Mouse (Mus musculus): ENCODE measurements around the gene Klk11.

Klk11 gene

GRCm38 (mm10) chr7:43796355-43796754, 22.0 kb downstream of the Klk11 start:
- no peak for DNase-seq (ENCODE audit: low spot score in 2 of 2)

- DNase-seq (ENCODE audit: low spot score in 2 of 2) = peak in 1 of 2 experiments; percentile 58
These were observed 22.9 kb downstream of the Klk11 start, which contains the start of gene Klk8 for GRCm38 (mm10) chr7:43797333-43797769. TSS of gene Klk8 (plus strand) at chr7:43797577.

GRCm38 (mm10) chr7:43797844-43798462, 23.5 kb downstream of the Klk11 start:
- no peak for DNase-seq (ENCODE audit: low spot score in 2 of 2)

GRCm38 (mm10) chr7:43799876-43800275, 25.5 kb downstream of the Klk11 start:
- no peak for DNase-seq (ENCODE audit: low spot score in 2 of 2)

GRCm38 (mm10) chr7:43810994-43811393, 36.6 kb downstream of the Klk11 start, which contains the start of gene Klk7:
TSS of gene Klk7 (plus strand) at chr7:43811294.
- no peak for DNase-seq (ENCODE audit: low spot score in 2 of 2)

GRCm38 (mm10) chr7:43815211-43815610, 40.8 kb downstream of the Klk11 start:
- DNase-seq (ENCODE audit: low spot score in 2 of 2) = no peak

GRCm38 (mm10) chr7:43816746-43817145, 42.3 kb downstream of the Klk11 start:
- no peak for DNase-seq (ENCODE audit: low spot score in 2 of 2)

- no peak for DNase-seq (ENCODE audit: low spot score in 2 of 2)
These were observed 47.2 kb downstream of the Klk11 start for GRCm38 (mm10) chr7:43821581-43821980.

GRCm38 (mm10) chr7:43824199-43824598, 49.8 kb downstream of the Klk11 start, which contains the start of gene Klk6:
TSS of gene Klk6 (plus strand) at chr7:43824499.
- no peak for DNase-seq (ENCODE audit: low spot score in 2 of 2)

- no peak for DNase-seq (ENCODE audit: low spot score in 2 of 2)
These were observed 51.7 kb downstream of the Klk11 start for GRCm38 (mm10) chr7:43826056-43826455.

- no peak for DNase-seq (ENCODE audit: low spot score in 2 of 2)
These were observed 53.3 kb downstream of the Klk11 start for GRCm38 (mm10) chr7:43827706-43828105.
